Mouse (Mus musculus): ENCODE measurements at regions not wholly inside any gene's neighbourhood (a gene's known extent, or its start where the extent isn't known, plus 50 kb on each side); places are given as distances from the start of the nearest gene placed in this dataset.
A peak's percentile ranks its signal among the peaks of the same experiment; 100 is the strongest.

DNA sequence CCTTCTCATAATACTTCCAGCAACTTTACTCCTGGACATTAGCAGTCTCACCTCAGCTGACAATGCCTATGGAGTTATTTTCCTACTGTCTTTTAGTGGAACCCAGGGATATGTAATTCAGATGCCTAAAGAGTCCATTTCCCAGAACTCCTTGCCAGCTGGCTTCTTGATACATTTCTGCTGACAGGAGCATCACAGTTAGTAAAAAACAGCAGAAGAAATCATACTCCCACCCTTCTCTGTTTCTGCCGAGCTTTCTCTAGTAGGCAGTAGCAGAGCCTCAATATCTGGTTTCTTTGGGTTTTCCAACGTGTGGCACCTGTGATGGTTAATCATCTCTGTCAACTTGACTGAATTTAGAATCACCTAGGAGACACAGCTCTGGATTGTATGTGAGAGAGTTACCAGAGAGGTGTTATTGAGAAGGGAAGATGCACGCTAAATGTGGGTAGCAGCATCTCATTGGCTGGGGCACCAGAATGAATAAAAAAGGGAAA is 269.1 kb upstream of the Ncam1 start:
- H3K4me2 ChIP-seq (replicated peaks): no peak overlapping the region
- no peaks in the 10 kb centered on the region for H3K27me3 ChIP-seq
- H3K4me1 ChIP-seq: peaks cover 11% of the 10 kb centered on the region
- H3K4me3 ChIP-seq: no peak overlapping the region
- no peak overlapping the region for H3K9ac ChIP-seq (replicated peaks)
- no peak for ATAC-seq (replicated peaks)
- no peaks in the 10 kb centered on the region for H3K36me3 ChIP-seq
- H3K9me3 ChIP-seq: no peaks in the 10 kb centered on the region
- H3K27ac ChIP-seq (replicated peaks): no peak overlapping the region
- 73% methylated on average over 3 of the region's 3 CpGs for WGBS

DNA sequence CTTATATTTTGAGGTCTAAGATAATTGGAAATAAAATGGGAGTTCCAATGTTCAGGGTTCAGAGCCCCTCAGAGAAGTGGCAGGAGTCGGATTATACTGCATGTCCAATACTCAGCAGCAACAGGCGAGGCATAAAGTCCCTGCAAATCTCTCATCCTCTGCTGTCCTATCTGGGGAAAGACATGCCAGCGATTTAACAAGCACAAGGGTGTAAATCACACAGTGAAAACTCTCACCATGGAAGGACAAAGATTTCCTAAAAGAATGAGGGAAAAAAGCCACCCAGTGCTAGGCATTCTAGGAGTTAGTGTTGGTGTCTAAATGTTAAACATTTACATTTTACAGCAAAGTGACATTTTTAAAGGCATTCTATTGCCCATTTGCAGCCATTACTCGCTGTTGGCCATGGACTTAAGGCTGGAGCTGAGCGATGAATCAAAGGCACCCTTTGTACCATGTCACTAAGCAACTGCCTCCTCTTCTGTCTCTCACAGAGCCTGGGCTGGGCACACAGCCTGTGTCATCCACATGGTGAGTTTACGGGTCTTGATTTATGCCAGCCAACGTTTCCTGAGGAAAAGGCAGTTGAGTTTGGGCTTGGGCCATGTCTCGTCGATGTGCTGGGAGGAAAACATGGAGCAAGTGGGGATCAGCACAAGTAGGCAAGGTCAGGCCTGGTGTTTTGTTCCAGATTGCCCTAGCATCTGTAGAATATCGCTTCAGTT is 265.9 kb upstream of the Ncam1 start:
- H3K27ac ChIP-seq (replicated peaks): 0 out of 2 replicates have a peak overlapping the region, but pooled peaks have one; percentile 27
- WGBS: 65% methylated on average over 10 of the region's 10 CpGs

DNA sequence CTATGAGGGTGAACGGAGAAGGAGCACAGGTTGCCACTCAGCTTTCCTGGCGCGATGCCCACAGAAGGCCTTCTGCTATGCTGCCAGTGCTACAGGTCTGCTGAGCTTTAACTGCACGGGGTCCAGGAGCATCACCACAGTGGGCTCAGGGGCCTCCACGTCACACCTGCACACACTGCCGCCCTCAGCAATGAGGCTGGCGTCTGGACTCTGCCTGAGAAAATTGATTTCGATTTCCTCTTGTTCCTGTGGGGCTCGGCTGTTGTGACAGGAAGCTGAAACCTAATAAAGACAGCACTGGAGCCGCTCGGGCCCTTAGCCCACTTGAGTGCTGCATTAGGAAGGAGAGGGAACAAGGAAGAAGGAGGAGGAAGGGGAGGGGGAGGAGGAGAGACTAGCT is 239.5 kb upstream of the Ncam1 start:
- Histone ChIP-seq H3K4me2 (replicated peaks) (no peak overlapping the region), H3K9me3 (no peaks in the 10 kb centered on the region), H3K36me3 (no peaks in the 10 kb centered on the region), H3K4me1 (peaks cover 5% of the 10 kb centered on the region; the same call in 1 of the 2 replicates), H3K27me3 (no peaks in the 10 kb centered on the region), H3K9ac (replicated peaks) (no peak overlapping the region), H3K27ac (replicated peaks) (no peak overlapping the region), H3K4me3 (no peak overlapping the region)
- no peak for ATAC-seq (replicated peaks)
- WGBS: 57% methylated on average over 11 of the region's 11 CpGs

More for the DNA sequence above, 265.9 kb upstream of the Ncam1 start:
- 0 out of 2 replicates have a peak, but pooled peaks have one; percentile 41 for ATAC-seq (replicated peaks)
- Histone ChIP-seq H3K4me2 (replicated peaks) (no peak overlapping the region), H3K9me3 (no peaks in the 10 kb centered on the region), H3K27me3 (no peaks in the 10 kb centered on the region), H3K9ac (replicated peaks) (no peak overlapping the region), H3K4me3 (no peak overlapping the region), H3K4me1 (peaks cover 11% of the 10 kb centered on the region), H3K36me3 (no peaks in the 10 kb centered on the region)

DNA sequence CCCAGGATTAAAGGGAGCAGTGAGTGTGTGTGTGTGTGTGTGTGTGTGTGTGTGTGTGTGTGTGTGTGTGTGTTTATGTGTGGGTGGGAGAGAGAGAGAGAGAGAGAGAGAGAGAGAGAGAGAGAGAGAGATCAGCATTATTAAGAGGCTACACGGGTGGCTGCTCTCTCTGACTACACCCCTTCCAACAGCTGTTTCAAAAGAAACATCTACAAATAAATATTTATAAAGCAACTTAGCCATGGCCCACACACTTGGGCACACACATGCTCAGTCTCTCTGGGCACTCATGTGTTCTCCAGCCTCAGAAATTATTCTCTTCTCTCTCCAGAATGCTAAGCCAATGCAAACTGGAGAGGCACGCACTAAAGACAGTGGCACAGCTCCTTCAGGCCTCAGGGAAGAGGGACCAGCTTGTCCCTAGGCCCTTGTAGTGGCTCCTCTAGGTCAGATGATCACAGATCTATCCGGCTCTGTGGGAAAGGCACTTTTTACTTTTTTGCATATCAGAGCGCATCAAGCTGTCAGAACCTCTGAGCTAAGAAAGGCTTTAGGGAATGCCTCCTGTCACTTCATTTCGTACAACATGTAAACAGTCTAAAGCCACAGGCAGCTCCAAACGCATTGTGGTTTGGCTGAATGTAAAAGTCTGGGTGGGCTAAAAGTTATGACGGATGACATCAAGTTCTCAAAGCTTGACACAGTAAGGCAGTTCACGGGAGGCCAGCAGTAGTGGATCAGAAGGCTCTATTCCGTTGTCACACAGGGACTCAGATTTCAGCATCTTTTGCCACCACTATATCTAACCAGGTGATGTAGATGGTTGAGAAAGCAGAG is 233.8 kb upstream of the Ncam1 start:
- Histone ChIP-seq H3K4me3 (no peak overlapping the region), H3K4me2 (replicated peaks) (no peak overlapping the region), H3K27me3 (no peaks in the 10 kb centered on the region), H3K9me3 (no peaks in the 10 kb centered on the region), H3K4me1 (0 out of 2 replicates have a peak, but pooled peaks cover 4% of the 10 kb centered on the region), H3K27ac (replicated peaks) (no peak overlapping the region), H3K36me3 (no peaks in the 10 kb centered on the region), H3K9ac (replicated peaks) (no peak overlapping the region)
- 60% methylated on average over 9 of the region's 9 CpGs for WGBS
- no peak for ATAC-seq (replicated peaks)

DNA sequence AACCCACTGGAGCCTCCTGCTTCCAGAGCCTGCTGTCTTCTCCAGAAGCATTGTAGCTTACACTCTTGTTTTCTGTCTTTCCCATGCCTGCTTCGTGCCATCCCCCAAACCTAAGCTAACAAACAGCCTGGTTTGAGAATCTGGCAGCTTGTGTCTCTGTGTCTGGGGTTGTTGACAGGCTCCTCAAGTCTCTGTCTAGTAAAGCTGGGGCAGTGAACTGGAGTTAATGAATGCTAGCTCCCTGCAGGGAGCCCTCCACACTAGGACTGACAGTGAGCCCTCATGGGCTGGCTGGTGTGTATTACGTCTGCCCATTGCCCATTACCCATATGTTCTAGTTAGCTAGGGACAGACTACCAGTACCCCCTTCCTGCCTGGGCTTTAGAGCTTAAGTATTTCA is 232.6 kb upstream of the Ncam1 start:
- Histone ChIP-seq H3K27ac (replicated peaks) (no peak overlapping the region), H3K4me2 (replicated peaks) (no peak overlapping the region), H3K9ac (replicated peaks) (no peak overlapping the region), H3K36me3 (no peaks in the 10 kb centered on the region), H3K4me3 (no peak overlapping the region), H3K9me3 (no peaks in the 10 kb centered on the region), H3K27me3 (no peaks in the 10 kb centered on the region), H3K4me1 (0 out of 2 replicates have a peak, but pooled peaks cover 4% of the 10 kb centered on the region)
- WGBS: 33% methylated on average over 2 of the region's 2 CpGs
- no peak for ATAC-seq (replicated peaks)

DNA sequence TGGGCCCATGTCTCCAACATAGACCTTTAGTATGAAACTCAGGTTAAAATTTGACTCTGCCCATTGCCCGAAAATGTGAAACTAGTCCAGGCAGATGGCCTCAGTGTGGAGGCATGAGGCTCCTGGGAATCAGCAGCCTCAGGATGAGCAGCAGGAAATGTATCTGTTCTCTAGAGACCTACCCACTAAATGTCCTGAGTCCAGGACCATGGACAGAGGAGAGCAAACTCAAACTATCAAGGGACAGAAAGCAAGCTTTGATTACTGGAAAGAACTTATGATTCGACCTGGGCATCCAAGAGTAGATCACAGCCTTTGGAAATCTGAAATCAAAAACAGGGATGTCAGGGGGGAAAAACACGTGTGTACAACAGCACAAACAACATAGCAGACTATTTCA is 230.3 kb upstream of the Ncam1 start:
- ATAC-seq (replicated peaks): no peak
- H3K9me3 ChIP-seq: no peaks in the 10 kb centered on the region
- no peak overlapping the region for H3K27ac ChIP-seq (replicated peaks)
- H3K36me3 ChIP-seq: no peaks in the 10 kb centered on the region
- H3K9ac ChIP-seq (replicated peaks): no peak overlapping the region
- H3K4me1 ChIP-seq: 0 out of 2 replicates have a peak, but pooled peaks cover 4% of the 10 kb centered on the region
- WGBS: 66% methylated on average over 3 of the region's 3 CpGs
- no peak overlapping the region for H3K4me2 ChIP-seq (replicated peaks)
- no peaks in the 10 kb centered on the region for H3K27me3 ChIP-seq
- no peak overlapping the region for H3K4me3 ChIP-seq

DNA sequence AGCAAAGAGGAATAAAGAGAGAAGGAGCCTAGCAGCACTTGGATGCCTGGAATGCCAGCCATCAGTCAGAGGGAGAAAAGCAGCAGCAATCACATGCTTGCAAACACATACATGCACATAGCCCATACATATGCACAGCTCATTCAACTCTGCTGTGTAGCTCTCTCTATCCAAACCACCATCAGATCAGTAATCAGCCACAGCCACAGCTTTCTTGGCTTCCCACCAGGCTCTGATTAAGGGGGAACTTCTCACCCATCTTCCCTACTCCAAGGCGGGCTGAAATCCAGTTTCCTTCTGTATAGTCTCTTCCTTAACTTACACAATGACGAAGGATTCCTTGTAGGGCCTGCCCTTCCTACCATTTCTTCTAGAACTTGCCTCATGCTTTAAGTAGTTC is 229.8 kb upstream of the Ncam1 start:
- Histone ChIP-seq H3K27me3 (no peaks in the 10 kb centered on the region), H3K27ac (replicated peaks) (no peak overlapping the region), H3K4me1 (0 out of 2 replicates have a peak, but pooled peaks cover 4% of the 10 kb centered on the region), H3K4me2 (replicated peaks) (no peak overlapping the region), H3K9me3 (no peaks in the 10 kb centered on the region), H3K9ac (replicated peaks) (no peak overlapping the region), H3K36me3 (no peaks in the 10 kb centered on the region), H3K4me3 (no peak overlapping the region)
- 79% methylated on average over 2 of the region's 2 CpGs for WGBS
- ATAC-seq (replicated peaks): no peak

DNA sequence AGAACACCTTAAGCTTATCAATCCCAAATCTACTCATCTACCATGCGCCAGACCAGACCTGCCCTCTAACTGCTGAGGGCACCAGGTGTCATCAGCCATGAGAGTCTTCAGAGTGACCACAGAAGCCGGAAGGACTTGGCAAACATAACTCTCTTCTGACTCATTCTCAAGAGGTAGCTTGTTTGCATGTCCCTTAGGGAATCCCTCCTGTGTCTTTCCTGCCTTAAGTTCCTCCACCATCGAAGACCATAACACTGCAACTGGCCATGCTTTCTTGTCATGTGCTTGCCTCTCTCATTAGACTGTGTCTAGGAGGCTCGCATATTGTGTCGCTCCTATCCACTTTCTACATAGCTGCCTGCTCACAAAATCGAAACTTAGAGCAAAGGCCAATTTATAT is 226.1 kb upstream of the Ncam1 start:
- no peak overlapping the region for H3K4me3 ChIP-seq
- H3K4me1 ChIP-seq: no peaks in the 10 kb centered on the region
- H3K4me2 ChIP-seq (replicated peaks): no peak overlapping the region
- no peak overlapping the region for H3K9ac ChIP-seq (replicated peaks)
- no peak for ATAC-seq (replicated peaks)
- WGBS: 90% methylated on average over 6 of the region's 6 CpGs
- no peaks in the 10 kb centered on the region for H3K36me3 ChIP-seq
- no peak overlapping the region for H3K27ac ChIP-seq (replicated peaks)
- no peaks in the 10 kb centered on the region for H3K9me3 ChIP-seq
- H3K27me3 ChIP-seq: no peaks in the 10 kb centered on the region

DNA sequence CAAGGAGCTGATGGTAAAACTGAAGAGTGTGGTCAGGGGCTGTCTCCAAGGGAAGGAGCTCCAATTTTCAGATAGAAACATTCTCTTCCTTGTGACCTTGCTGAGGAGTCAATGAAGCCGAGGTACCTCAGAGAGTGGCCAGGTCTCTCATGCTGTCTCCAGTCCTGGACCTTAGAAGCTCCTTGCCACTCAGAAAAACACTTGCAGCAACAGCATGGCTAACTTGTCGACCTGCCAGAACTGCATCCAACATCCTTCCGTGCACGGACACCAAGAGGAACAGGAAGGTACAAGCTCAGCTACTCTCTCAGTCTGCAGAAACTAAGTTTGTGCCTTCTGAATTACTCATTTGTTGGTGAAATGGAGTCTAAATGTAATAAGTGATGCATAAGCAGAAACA is 214.9 kb upstream of the Ncam1 start:
- Histone ChIP-seq H3K9me3 (no peaks in the 10 kb centered on the region), H3K9ac (replicated peaks) (no peak overlapping the region), H3K27me3 (no peaks in the 10 kb centered on the region), H3K36me3 (no peaks in the 10 kb centered on the region), H3K27ac (replicated peaks) (no peak overlapping the region), H3K4me2 (replicated peaks) (no peak overlapping the region), H3K4me1 (no peaks in the 10 kb centered on the region), H3K4me3 (no peak overlapping the region)
- 84% methylated on average over 4 of the region's 4 CpGs for WGBS
- ATAC-seq (replicated peaks): no peak

DNA sequence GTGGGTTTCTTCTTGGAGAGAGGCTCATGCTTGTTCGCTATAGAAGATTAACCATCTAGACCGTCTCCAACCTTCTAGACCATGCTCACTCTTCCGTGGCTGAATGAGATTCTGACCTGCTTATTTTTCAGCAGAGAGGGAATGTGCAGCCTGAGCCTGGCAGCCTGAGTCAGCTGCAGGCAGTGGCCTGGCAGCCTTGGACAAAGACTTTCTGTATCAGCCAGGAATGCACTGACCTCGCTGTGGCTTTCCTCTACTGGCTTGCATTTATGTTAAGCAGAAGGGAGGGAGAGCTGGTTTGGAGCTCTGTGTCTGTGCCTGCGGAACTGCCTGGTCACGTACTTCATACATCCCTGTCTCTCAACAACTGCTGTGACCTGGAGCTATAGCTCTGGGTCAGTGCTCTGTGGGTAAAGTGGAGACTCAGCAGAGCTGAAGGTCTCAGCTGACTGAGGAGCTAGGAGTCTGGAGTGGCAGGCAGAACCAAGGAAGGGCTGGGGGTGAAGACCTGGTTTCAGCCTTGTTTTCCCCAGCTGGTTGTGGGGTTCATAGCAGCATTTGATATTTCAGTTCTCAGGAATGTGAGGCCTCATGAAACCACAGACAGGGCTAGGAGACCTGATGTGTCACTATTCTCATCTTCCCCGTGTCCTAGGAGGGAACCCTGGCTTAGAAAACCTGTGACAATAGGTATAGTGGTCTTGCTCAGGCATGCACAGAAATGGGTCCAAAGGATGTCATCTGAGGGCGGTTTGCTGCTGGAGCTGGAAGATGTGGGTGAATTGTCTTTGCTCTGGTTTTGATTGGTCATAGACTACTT is 207.2 kb upstream of the Ncam1 start:
- H3K27ac ChIP-seq (replicated peaks): no peak overlapping the region
- no peak for ATAC-seq (replicated peaks)

DNA sequence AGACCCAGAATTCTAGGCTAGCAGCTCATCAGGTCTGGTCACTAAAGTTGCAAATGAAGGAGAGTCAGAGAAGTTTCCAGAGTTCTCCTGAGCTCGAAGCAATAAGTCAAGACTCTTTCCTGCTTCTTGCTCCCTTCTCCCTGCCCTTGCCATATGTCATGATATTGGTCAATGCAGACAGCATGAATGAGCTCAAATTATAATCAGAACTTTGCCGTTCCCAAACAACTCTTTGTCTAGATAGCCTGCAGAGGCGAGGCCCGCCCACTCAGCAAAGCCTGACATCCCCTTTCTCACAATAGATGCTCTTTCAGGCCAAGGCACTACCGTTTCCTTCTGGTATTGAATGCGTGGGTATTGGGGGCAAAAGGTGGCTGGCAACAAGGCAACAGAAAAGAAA is 204.0 kb upstream of the Ncam1 start:
- Histone ChIP-seq H3K27ac (replicated peaks) (no peak overlapping the region), H3K4me1 (peaks cover 8% of the 10 kb centered on the region), H3K4me2 (replicated peaks) (no peak overlapping the region), H3K4me3 (no peak overlapping the region), H3K9me3 (no peaks in the 10 kb centered on the region), H3K36me3 (no peaks in the 10 kb centered on the region), H3K9ac (replicated peaks) (no peak overlapping the region), H3K27me3 (no peaks in the 10 kb centered on the region)
- WGBS: 69% methylated on average over 6 of the region's 6 CpGs
- no peak for ATAC-seq (replicated peaks)

More for the DNA sequence above, 207.2 kb upstream of the Ncam1 start:
- H3K4me2 ChIP-seq (replicated peaks): no peak overlapping the region
- WGBS: 53% methylated on average over 8 of the region's 8 CpGs
- H3K4me1 ChIP-seq: peaks cover 4% of the 10 kb centered on the region; the same call in 1 of the 2 replicates
- no peak overlapping the region for H3K4me3 ChIP-seq
- no peak overlapping the region for H3K9ac ChIP-seq (replicated peaks)
- no peaks in the 10 kb centered on the region for H3K36me3 ChIP-seq
- no peaks in the 10 kb centered on the region for H3K27me3 ChIP-seq
- H3K9me3 ChIP-seq: no peaks in the 10 kb centered on the region

All from forebrain, embryonic 15.5 days (tissue).